Mouse (Mus musculus): Measurements from ENCODE around the gene Gm44805.
A peak's percentile ranks its signal among the peaks of the same experiment; 100 is the strongest.

The Gm44805 gene

DNA sequence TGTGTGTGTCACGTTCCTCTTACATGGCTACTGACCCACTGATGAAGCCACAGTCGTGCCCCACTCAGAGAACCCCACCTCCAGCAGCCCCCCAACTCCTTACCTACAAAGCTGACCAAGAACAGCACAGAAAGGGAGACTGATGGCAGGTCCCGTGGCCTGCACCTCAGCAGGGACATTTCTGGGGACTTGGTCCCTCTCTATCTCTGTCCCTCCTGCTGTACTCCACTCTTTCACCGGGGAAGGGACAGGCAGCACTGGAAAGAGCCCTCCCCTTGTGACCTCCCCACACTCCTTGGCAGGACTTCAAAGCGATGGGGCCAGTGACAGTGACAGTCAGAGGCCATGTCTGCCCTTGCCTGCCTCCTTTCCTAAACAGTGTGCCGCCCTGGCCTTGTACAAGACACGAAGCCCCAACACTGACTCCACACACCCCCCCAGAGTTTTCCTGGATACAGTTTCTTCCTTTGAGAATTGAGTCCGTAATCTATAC, at the start of gene Gm44805, which contains the start of gene Apoc4:
Gene Gm44805 (minus strand): TSS at position 222 of the 493 bp plus-strand sequence.
Gene Apoc4 (minus strand): TSS at position 278 of the 493 bp plus-strand sequence.
- DNase-seq (ENCODE audit: low spot score in 2 of 2) = no peak

DNA sequence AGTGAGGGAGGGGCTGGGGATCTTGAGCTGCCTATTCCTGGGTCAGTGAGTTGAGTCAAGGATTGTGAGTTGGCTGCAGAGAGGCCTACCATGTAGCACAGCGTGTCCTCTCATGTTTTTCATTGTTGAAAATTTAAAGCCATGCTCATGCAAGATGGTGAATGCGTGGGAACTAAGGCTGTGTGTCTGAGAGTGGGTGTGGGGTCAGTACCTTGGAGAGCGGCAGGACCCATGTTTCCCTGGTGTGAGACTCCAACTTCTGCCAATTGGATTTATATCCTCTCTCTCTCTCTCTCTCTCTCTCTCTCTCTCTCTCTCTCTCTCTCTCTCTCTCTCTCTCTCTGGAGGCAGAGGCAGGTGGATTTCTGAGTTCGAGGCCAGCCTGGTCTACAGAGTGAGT, 45.3 kb upstream of the Gm44805 start:
- no peak for DNase-seq (ENCODE audit: low spot score in 2 of 2)

DNA sequence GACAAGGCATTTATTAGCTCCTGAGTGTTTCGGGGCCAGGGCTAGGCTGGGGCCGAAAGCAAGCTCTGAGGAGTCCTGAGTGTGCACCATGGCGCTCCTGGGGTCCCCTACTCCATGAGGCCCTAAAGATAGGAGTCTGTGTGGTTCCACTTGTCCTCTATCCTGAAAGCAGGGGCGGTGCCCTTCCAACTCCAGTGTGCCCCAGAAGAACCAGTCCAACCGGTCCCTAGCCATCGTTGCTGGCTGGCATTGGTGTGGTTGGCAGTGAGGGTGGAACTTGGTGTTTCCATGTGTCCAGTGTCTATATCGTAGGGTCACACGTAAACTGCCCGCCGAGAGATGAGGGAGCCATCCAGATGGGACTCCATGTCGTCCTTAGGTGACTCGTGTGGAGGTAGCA, 42.9 kb upstream of the Gm44805 start:
- no peak for DNase-seq (ENCODE audit: low spot score in 2 of 2)

DNA sequence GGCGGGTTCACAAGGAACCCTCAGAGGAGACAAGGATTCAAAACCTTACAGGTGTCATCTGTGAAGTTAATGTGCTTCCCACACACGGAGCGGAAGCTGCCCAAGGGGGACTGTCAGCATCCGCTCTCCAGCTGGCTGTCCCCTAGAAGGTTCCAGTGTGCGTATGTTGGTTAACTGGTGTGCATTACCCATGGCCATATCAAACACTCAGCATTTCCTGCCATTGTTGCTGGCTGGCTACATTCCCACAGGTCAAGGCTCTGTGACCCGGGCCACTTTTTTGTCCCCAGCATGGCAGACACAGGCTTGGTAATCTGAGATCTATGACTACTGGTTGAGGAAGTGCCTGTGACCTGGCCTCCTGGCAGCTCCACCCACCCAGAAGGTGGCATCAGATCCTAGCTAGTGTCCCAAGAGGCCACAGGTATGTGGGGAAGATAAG, 41.6 kb upstream of the Gm44805 start:
- DNase-seq (ENCODE audit: low spot score in 2 of 2) = no peak

DNA sequence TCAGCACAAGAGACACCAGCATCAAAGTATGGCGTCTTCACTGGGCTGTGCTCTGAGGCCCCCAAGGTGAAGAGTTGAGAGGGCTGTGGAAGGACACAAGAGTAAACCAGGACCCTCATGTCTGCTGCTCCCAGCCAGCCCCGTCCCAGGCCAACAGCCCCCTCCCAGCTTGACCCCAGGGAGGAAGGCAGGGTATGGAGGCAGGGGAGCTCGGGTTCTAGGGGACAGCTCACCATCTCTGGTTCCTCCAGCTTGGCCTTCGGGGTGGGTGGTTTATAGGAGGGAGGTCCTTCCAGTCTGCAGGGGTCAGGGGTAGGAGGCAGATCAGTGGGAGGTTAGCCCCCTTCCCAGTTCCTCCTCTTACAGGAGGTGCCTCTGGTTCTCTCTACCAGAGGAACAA, 38.0 kb upstream of the Gm44805 start:
- DNase-seq (ENCODE audit: low spot score in 2 of 2) = no peak

DNA sequence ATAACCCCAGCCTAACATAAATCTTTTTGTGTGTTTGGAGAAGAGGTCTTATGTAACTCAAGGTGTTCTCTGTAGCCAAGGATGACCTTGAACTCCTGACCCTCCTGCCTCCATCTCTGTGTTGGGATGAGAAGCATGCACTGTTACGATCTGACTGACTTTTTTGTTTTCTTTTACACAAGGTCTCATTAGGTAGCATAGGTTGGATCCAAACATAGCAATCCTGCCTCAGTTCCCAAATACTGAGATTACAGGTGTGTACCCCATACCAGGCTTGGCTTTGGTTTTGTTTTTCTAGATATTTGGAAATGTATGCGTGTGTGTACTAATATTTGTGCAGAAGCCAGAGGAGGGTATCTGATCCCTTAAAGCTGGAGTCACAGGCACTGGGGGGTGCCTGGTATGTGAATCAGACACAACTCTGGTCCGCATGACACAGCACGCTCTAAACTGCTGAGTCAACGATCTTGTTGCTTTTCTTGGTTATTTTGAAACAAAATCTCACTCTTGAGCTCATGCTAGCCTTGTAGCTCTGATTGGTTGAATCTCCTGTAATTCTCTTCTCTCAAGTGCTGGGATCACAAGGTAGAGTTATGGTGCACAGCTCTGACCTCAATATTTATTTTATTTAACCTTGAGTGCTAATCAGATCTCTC, 37.2 kb upstream of the Gm44805 start:
- DNase-seq (ENCODE audit: low spot score in 2 of 2) = no peak

GRCm38 (mm10) chr7:19717346-19717745, 36.1 kb upstream of the Gm44805 start:
- no peak for DNase-seq (ENCODE audit: low spot score in 2 of 2)

DNA sequence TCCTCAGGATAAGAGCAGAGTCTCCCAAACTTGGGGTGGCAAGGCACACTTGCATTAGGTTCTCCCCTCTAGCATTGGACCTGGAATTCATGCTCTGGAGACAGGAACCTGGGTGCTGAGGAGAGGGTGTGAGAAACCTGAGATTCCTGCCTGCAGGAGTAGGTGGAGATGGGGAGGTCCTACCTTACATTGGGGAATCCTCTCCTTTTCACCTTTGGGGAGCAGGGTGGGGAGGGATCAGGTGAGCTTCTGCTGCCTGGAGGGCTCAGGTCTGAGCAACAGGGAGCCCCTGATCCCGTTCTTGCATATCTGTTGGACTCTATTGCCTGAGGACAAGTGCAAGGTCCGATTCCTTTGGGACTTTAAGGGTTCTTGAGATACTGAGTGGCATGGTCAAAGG, 35.6 kb upstream of the Gm44805 start:
- DNase-seq (ENCODE audit: low spot score in 2 of 2) = no peak

GRCm38 (mm10) chr7:19716055-19716682, 34.9 kb upstream of the Gm44805 start:
- no peak for DNase-seq (ENCODE audit: low spot score in 2 of 2)

DNA sequence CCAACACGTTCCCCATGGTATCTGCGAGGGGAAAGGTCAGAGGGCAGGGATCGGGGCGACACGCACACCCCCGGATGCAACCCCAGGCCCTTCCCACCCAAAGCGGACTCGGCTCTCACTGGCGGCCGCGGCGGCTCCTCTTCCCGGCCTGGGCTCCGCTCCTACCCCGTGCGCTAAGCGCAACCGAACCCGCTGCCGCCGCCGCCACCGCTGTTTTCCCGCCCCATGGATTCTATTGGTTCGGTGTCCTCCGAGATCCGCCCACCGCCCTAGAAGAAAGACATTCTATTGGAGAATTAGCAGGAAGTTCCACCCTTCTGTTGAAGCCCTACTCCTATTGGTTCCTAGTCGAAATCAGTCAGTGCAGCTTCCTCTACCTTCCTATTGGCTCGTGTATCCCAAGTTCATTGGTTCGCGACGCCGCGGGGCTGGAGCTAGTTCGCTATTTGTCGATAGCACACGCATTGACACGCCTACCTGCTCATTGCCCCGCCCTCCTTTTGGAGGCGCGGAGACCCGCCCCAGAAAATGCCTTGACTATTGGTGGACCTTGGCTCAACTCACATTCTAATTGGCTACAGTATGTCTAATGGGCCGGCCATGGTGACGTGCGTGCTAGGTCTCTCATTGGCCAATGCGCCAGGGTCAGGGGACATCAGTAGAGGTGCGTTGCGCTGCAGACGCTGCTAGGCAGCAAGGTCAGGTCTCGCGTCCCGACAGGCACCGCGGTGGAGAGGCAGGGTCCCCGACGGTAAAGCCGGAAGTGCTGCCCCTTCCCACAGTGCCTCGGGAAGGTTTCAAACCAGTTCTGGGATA, 34.2 kb upstream of the Gm44805 start, which contains the start of gene Tomm40:
Gene Tomm40 (minus strand): TSS at position 200 of the 816 bp plus-strand sequence.
- DNase-seq (ENCODE audit: low spot score in 2 of 2) = peak; percentile 99 to 100

GRCm38 (mm10) chr7:19714836-19715235, 33.6 kb upstream of the Gm44805 start:
- DNase-seq (ENCODE audit: low spot score in 2 of 2) = peak in 1 of 2 experiments; percentile 32

DNA sequence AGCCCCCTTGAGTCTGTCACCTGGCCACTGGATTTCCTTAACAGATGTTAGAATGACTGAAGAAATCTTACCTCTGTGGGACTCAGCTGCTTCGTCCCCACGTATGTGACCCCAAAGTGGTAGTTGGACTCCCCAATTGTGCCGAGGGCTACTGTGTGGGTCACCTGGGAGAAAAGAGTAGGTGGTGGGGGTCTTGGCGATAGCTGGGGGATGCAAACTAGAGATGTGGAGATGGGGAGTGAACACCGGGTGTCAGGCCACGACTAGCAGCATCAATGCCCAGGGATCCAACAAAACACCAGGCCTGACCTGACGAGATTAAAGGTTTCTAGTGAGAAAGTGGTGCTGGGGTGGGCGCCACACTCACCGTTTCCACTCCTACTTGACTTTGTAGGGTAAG, 32.4 kb upstream of the Gm44805 start:
- no peak for DNase-seq (ENCODE audit: low spot score in 2 of 2)

- DNase-seq (ENCODE audit: low spot score in 2 of 2) = no peak
Measured at GRCm38 (mm10) chr7:19713196-19713595, 32.0 kb upstream of the Gm44805 start.

DNA sequence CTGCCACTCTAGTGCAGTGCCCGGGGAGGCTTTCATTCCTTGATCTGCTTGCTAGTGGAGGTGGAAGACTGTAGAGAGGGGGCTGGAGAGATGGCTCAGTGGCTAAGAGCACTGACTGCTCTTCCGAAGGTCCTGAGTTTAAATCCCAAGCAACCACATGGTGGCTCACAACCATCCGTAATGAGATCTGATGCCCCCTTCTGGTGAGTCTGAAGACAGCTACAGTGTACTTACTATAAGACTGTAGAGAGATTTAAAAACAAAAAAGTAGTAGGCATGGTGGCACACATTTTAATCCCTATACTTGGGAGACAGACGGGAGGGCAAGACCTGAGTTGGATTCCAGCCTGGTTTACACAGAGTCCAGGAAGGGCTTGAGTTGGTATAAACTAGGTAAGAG, 31.2 kb upstream of the Gm44805 start:
- no peak for DNase-seq (ENCODE audit: low spot score in 2 of 2)

- no peak for DNase-seq (ENCODE audit: low spot score in 2 of 2)
Measured at GRCm38 (mm10) chr7:19710650-19711049, 29.4 kb upstream of the Gm44805 start.

DNA sequence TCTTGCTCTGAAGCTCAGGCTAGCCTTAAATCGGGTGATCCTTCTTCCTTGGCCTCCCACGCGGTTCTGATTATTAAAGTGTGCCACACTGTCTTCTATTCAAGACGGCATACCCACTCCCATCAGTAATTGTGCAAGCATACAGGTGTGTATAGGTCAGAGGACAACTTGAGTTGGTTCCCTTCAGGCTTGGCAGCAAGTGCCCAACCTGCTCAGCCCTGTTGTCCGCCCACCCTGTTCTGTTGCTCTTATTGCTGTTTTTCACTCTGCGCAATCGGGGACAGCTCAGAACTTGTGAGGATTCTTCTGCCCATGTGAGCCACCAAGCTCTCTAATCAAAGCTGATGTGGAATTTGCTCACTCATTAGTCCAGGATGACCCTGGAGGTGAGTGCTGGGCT, 24.0 kb upstream of the Gm44805 start:
- DNase-seq (ENCODE audit: low spot score in 2 of 2) = no peak

DNA sequence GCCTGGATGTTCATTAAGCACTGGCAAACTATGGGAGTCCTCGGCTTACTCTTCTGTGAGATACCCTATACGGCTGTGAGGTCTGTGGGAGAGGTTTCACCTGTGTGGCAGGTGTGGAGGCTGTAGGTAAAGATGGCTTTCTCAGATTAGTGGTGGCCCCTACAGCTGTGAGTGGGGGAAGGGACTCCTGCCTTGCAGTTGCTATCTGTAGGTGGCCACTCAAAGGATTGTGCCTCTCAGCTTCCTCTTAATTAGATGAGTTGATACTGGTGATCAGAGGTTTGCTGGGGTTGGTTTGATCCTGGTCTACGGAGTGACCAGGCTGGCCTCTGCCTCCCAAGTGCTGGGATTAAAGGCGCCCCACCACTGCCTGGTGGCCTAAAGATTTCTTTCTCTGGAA, 23.3 kb upstream of the Gm44805 start:
- no peak for DNase-seq (ENCODE audit: low spot score in 2 of 2)

DNA sequence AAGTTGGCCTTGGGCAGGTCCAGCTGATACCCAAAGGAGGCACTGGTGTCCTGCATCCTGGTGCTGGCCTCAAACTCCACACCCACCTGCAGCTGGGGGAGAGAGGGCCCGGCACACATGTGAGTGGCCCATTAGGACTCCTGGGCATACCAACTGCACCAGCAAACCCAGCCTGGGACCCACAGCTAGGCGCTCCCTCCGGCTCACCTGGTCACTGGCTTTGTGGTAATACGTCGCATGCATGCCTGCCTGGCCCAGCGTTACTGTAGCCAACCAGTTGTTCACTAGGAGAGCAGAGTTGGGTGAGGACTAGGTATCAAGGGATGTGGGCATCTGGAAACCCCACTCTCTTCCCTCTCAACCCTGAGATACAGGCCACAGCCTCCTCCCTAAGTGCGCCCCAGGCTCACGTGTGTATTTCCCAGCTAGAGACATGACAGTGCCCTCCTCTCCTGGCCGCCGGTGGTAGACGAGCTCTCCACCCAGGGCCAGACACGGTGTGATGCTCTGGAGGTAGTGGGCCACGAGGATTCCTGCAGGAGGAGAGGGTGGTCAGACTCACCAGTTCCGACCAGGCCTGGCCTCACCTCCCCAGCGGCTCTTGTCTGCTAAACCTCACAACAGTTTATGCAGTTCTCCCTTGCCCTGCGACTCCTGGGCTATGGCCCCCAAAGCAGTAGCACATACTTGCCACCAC, 21.8 kb upstream of the Gm44805 start:
- DNase-seq (ENCODE audit: low spot score in 2 of 2) = no peak

DNA sequence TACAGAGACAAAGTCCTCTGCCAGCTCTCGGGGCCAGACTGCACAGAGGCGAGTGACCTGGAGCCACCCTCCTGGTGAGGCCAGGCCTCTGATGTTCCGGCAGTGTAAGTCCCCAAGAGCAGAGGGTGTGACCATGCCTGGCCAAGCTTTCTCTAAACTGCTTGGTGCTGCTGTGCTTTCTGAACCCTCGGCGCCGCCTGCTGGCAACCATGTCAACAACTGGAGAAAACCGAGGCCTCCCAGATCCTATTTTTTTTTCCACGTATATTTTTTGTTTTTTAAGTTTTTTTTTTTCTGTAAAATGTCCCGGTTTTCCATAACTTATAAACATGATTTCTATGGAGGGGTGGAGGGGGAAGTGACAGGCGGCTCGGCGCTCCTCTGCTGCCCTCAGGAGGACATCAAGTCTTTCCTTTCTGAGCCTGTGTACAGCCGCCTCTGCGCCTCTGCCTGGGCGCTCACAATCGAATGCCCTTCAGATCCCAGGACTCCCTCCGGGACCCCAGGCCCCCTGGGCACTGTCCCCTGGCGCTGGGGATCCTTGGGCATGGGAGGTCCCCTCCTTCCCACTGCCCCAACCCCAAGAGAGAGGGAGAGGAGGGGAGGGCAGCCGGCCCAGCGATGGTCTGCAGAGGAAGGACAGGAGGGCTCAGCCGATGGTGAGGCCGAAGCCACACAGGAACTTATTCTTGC, 20.0 kb upstream of the Gm44805 start:
- DNase-seq (ENCODE audit: low spot score in 2 of 2) = peak in 1 of 2 experiments; percentile 66

- DNase-seq (ENCODE audit: low spot score in 2 of 2) = no peak
Measured at GRCm38 (mm10) chr7:19700299-19701068, 19.3 kb upstream of the Gm44805 start.

GRCm38 (mm10) chr7:19699827-19700148, 18.6 kb upstream of the Gm44805 start:
- no peak for DNase-seq (ENCODE audit: low spot score in 2 of 2)
